Mouse (Mus musculus): Measurements from ENCODE around the gene Top1.

DNA sequence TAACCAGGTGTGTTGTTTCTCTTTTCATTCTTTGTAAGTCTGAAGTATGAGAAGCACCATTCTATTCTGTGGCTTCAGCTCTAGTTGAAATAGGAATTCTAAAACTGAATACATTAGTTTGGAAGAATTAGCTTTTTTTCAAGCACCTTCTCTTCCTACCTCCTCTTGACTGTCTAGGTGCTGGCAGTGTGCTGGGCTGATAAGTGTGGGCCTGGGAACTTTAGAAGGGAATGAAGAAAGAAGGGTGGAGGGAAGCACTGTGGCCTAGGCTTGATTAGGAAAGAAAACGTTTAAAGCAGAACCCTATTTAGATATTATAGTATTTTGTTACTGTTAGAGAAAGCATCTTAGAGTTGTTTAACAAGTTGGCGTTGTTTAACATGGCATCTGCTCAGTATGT lies 5.5 kb downstream of the Top1 start:
- no peak for TF ChIP-seq CTCF (IDR thresholded peaks at IDR 0.05; ENCODE audit: borderline replicate concordance, extremely low read depth, insufficient read depth, insufficient read length)
- TF ChIP-seq POLR2A (IDR thresholded peaks at IDR 0.05; ENCODE audit: borderline replicate concordance, extremely low read depth, insufficient read depth, insufficient read length, poor library complexity, severe bottlenecking), result no peak

Measured in brain, embryonic 14.5 days (tissue).